Mouse (Mus musculus) mature B cell (primary cell): Measurements from ENCODE around the gene Mdh1.
"Not testable (repeated sequence)": the region's sequence is repeated elsewhere in the genome, so short reads cannot be mapped to it uniquely, and the experiment has no call there.

Experiments used
- in situ Hi-C: fragments of 300-500 bp; cut with MboI; formaldehyde crosslinking; loops from 2 replicates; pipeline ENCODE4 v1.14.3; 2019

The Mdh1 gene

DNA sequence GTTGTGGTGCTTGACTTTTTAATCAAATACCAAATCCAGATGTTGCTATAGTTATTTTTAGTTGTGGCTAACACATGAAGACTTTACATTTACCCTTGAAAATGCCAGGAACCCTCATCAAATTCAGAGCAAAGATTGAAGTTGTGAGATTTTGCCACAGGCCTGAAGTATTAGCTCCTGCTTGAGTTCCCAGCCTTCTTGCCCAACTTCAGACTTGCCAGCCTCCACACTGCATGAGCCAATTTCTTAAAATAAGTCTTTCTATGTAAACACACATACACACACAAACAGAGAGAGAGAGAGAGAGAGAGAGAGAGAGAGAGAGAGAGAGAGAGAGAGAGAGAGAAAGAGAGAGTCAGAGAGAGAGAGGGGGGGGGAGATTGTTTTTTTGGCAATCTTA, 26.2 kb downstream of the Mdh1 start:
- in situ Hi-C loops: no loop called here

DNA sequence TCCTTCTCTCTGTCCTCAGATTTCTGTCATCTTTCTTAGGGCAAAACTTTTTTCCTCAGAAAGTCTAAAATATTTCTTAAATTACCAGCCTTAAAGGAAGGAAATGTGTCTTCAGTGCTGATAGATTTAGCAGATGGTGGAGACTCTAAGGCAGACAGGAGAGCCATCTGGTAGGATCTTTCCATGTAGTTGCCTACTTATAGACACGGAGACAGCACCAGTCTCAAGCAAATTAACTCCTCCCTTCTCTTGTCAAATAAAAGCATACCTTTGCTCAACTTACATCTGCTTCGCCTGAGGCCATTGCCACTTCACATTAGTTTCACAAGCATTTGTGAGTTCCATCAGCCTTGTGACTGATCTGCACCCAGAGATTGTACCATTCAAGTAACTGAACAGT, 27.1 kb downstream of the Mdh1 start:
- in situ Hi-C loops: no loop called here

DNA sequence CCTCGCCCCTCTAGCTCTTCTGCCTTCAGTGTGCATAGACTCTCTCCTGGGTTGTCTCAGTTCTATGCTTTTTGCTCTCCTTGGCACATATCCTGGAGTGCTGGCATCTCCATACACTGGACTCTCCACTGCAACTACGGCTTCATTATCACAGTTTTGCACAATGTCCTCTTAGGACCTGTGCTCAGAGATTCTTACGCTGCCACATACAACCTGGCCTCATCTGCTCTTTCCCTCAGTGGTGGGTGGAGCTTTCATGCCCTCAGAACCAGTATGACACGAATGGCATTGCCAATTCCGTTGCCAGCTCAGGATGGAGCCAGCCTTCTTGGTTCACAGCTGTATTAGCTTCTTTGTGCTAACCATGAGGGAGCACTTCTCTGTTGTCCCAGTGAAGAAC, 29.4 kb downstream of the Mdh1 start:
- in situ Hi-C loops: no loop called here

DNA sequence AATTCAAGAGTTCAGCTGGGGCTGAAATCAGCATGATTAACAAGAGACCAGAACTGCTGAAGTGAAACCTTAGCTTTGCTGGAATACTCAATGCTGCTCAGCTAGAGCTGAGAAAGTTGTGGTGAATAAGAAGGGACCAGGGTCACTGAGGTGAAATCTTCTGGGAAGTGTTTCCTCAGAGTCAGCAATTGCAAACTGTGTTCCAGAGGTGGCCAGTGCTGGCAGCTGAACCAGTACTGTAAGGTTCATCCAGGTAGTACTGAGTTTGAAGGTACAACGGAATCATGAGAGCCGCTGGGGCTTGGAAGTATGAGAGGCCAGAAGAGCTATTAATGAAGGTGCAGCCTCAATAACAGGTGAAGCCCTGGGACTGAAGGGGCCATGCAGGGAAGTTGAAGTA, 31.5 kb downstream of the Mdh1 start:
- in situ Hi-C loops: no loop called here

GRCm38 (mm10) chr11:21540072-21540471, 32.1 kb downstream of the Mdh1 start:
- in situ Hi-C loops: no loop called here

DNA sequence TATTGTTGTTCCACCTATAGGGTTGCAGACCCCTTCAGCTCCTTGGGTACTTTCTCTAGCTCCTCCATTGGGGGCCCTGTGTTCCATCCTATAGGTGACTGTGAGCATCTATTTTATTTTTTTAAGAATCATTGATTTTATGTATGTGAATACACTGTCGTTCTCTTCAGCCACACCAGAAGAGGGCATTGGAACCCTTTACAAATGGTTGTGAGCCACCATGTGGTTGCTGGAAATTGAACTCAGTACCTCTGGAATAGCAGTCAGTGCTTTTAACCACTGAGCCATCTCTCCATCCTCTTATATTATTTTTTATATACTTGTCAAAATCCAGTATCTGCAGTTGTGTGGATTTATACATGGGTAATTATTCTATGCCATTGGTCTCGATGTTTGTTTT, 41.3 kb downstream of the Mdh1 start:
- in situ Hi-C loops: not testable (repeated sequence)

DNA sequence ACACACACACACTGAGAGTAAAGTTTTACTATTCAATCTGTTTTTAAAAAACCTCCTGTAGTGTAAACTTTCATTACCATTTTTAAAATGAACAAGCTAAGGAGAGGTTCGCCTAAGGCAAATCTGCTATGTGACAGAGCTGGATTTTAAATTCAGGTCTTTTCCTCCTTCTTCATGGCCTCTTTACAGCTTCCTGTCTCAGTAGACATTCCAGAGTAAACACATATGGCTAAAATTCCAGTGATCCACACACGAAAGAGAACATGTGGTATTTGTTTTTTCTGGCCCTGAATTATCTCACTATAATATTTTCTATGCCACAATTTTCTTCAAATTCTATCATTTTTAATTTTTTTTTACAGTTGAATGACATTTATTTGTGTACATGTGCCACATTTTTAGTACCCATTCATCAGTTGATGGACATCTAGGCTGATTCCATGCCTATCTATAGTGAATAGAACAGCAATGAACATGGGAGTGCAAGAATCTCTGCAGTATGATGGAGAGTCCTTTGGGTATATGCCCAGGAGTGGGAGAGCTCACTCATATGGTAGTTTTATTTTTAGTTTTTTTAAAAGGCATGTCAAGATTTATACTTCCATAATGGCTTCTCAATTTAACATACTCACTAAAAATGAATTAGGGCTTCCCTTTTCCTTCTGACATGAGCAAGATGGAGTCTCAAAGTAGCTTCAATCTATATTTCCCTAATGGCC, 43.3 kb downstream of the Mdh1 start:
- in situ Hi-C loops: no loop called here

GRCm38 (mm10) chr11:21517726-21518125, 54.4 kb downstream of the Mdh1 start:
- in situ Hi-C loops: no loop called here

DNA sequence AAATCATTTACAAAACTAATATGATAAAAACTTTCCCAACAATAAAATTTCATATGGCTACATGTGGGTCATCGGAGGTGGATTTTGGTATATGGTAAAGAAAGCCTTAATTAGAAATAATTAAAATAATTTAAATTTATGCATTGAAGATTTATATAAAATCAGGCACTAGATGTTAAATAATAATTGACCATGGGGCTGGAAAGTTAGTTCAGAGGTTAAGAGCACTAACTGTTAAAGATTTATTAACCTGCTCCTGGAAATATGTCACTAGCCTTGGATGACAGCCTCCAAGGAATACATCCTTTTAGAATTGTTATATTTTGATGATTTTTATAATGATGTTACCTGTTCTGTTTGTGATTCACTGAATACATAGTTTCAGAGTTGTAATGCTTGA, 55.8 kb downstream of the Mdh1 start:
- in situ Hi-C loops: not testable (repeated sequence)

GRCm38 (mm10) chr11:21510577-21510976, 61.6 kb downstream of the Mdh1 start:
- in situ Hi-C loops: not testable (repeated sequence)

GRCm38 (mm10) chr11:21508713-21509112, 63.5 kb downstream of the Mdh1 start:
- in situ Hi-C loops: not testable (repeated sequence)

- in situ Hi-C loops: not testable (repeated sequence)
These were observed 65.1 kb downstream of the Mdh1 start for GRCm38 (mm10) chr11:21507073-21507472.
